Mouse (Mus musculus): Measurements from ENCODE around the gene Ccer2.

The Ccer2 gene

DNA sequence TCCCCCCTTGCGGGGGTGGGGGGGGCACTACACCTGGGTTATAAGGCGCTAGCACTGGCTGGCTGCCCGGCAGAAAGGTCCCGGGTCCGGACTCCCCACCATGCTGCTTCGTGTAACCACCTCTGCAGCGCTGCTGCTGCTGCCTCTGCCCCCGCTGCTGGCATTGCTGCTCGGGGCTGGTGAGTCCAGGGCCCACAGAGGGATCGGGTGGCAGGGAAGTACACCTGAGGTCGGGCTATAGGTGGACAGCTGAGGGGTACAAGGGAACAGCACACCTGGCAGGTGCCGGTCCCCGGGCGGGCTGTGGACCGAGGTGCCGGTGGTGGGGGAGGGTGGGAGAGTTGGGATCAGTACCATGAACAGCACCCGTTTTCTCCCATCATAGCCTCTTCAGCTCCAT is at the start of gene Ccer2:
Ccer2 (plus strand) TSS at position 96 of the 400 bp plus-strand sequence.
- no peak for DNase-seq (ENCODE audit: low spot score)

DNA sequence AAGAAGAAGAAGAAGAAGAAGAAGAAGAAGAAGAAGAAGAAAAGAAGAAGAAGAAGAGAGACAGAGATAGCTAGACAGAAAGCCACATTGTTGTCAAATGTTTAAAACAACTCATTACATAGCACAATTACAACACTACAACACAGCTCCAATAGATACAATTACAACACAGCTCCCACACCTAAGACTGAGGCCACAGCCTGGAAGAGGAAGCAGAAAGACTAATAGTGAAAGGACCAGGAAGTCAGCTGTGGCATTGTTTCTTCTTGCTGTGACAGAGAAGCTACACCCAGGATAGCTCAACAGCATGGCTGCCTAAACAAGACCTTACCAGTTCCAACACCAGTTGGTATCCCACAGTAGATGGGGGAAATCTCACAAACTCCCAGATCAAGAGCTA is 46.5 kb upstream of the Ccer2 start:
- DNase-seq (ENCODE audit: low spot score) = no peak

DNA sequence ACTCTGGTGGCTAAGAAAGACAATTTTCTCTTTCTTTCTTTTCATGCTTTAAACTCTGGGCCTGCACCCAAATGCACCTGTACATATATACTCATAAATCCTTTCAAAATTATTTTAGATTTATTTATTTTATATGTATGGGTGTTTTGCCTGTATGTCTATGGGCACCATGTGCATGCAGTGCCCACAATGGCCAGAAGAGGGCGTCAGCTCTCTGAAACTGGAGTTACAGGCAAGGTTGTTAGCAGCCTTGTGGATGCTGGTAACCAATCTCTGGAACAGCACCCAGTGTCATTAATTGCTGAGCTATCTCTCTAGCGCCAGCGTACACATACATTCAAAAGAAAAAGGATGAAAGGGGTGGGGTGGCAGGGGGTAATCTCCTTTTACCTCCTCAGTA is 45.0 kb upstream of the Ccer2 start:
- no peak for DNase-seq (ENCODE audit: low spot score)

DNA sequence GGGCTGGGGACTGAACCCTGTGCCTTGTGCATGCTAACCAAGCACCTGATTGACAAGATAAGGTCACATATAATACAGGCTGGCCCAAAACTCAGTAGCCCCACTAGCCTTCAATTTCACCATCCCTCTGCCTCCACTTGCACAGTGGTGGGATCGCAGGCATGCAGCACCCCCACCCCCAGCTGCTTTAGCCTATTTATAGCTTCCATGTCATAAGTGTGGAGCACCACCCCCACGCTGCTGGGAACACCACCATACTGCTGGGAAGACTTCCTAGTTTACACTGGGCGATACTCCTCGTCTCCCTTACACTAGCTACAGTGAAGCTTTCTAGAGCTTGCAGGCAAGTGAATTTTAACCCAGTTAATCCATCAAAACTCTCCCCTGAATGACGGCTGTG is 41.3 kb upstream of the Ccer2 start:
- no peak for DNase-seq (ENCODE audit: low spot score)

DNA sequence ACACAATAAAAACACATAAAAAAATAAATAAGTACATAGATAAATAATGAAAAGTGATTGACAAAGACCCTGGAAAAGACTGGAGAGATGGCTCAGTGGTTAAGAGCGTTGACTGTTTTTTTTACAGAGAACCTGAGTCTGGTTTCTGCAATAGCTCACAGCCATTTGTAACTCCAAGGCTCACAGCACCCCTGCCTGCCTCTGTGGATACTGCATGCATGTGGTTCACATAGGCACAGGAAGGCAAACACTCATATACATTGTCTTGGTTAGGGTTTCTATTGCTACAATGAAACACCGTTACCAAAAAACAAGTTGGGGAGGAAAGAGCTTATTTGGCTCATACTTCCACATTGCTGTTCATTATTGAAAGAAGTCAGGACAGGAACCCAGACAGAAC is 40.4 kb upstream of the Ccer2 start:
- no peak for DNase-seq (ENCODE audit: low spot score)

DNA sequence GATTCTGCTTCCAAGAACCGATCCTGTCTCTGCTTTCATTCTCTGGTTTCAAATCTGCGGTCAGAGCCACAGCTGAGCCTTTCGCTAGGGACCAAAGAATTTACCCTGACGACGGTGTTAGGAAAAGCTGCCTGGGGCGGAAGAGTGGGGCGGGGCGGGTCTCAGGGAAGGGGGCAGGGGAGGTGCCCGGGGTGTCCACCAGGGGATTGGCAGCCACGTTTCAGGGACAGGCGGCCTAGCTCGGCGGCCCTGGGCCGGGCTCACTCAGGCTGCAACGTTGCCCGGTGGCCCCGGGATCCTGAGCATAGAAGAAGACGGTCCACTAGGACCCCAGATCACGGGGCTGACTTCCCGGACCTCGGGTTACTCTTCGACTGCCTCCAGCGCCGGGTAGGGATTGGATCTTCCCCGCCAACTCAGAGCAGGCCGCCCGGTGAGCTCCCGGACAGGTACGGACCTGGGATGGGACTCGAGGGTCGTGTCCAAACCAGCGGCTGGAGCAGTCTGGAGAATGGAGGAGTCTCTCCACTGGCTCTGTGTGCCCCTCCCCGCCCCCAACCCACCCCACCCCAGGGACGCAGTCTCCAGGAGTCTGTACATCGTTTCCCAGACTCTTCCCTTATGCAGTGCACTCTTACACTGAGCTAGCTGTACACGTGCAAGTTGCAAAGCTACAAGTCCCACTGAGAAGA is 39.2 kb upstream of the Ccer2 start, which contains the start of gene Fbxo17:
Fbxo17 (plus strand) TSS at position 215 of the 692 bp plus-strand sequence.
- DNase-seq (ENCODE audit: low spot score) = peak; percentile 45

DNA sequence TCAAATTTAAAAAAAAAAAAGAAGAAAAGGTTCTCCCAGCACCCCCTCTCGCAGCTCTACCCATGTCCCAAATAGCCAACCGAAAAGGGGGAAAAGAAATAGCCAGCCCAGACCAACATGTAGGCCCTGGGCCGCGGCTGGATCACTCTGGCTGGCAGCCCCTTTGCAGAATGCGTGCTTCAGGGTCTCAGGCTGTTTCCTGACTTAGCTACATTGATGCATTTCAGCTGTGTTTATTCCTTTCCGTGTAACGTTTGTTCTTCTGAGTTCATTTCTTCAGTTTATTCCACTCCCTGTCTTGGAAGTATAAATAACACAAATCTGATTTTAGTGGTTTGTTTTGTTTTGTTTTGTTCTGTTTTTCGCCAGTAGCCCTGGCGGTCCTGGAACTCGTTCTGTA is 38.2 kb upstream of the Ccer2 start:
- no peak for DNase-seq (ENCODE audit: low spot score)

DNA sequence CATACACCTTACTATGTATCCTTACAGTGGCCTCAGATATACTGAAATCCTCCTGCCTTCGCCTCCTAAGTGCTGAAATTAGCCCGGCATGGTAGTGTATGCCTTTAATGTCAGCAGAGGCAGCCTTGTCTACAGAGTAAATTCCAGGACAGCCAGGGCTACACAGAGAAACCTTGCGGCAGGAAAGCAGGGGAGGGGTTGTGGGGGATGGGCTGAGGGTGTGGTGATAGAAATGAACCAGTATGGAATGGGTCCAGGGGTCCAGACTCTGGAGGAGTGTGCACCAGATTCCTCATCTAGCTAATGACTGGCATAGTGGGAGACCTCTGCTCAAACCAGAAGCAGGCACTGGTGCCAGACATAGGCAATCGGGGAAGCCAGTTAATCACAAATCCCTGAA is 36.8 kb upstream of the Ccer2 start:
- DNase-seq (ENCODE audit: low spot score) = no peak

DNA sequence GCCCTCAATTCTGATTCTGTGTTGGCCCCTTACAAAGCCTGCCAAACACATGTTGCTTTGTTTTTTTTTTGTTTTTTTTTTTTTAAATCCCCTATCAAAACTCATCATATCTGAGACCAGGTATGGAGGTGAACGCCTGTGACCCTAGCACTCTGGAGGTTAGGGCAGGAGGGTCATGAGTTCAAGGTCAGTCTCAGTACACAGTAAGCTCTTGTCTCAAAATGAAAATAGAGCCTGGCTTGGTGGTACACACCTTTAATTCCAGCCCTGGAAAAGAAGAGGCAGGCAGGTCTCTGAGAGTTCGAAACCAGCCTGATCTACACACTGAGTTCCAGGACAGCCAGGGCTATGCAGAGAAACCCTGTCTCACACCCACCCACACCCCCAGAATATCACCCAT is 36.3 kb upstream of the Ccer2 start:
- no peak for DNase-seq (ENCODE audit: low spot score)

DNA sequence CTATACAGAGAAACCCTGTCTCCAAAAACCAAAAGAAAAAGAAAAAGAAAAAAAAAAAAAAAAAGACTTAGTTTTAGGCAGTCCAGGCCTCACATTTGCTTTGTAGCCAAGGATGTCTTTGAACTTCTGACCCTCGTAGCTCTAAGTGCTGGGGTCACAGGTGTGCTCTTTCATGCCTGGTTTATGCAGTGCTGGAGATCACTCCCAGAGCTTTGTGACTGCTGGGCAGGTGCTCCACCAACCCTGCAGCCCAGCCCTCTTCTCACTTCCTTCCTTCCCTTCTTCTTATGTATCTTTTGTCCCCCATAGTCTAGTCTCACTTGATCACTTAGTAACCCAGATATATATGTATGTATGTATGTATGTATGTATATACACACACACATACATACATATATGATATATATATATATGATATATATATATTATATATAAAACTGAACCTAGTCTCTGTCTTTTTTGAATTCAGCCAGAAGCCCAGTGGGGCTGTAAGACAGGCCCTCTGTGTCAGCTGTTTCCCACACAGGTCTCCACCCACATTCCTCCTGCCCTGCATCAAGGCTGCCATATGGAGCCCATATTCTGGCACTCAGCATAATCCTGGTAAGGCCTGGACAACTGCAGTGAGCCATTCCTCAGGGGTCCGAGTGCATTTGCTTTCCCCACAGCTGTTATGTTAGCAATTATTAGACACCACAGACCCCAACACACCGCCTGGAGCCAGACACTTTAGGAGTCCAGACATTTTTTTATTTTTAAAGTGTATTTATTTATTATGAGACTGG is 35.0 kb upstream of the Ccer2 start:
- DNase-seq (ENCODE audit: low spot score) = no peak

DNA sequence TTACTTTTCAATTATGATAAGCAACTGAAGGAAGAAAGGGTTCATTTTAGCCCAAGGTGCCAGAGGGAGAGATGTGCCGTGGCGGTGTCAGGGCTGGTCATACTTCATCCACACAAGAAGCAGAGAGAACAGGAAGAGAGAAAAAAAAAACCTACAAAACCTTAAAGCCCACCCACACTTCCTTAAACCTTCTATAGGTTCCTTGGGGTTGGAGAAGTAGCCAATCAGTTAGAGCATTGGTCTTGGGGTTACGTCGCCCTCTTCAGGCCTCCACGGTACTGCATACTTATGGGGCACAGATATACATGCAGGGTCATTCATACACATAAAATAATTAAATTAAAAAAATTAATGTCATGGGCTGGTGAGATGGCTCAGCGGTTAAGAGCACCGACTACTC is 33.9 kb upstream of the Ccer2 start:
- no peak for DNase-seq (ENCODE audit: low spot score)

DNA sequence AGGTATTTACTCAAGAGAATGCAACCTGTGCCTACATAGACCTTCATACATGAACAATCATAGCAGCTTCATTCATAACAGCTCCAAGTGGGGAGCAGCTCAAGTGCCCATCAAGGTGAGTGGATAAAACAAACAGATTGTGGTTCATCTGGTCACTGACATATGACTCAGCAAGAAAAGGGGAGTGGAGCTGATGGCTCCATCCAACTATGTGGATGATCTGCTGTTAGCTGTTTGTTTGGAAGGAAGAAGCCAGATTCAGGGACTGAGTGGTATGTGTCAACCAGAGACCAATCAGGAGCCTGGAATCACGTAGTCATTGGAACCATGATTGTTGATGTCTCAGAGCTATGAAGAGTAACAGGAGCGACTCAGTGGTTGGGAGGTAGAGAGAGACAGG is 31.4 kb upstream of the Ccer2 start:
- no peak for DNase-seq (ENCODE audit: low spot score)

DNA sequence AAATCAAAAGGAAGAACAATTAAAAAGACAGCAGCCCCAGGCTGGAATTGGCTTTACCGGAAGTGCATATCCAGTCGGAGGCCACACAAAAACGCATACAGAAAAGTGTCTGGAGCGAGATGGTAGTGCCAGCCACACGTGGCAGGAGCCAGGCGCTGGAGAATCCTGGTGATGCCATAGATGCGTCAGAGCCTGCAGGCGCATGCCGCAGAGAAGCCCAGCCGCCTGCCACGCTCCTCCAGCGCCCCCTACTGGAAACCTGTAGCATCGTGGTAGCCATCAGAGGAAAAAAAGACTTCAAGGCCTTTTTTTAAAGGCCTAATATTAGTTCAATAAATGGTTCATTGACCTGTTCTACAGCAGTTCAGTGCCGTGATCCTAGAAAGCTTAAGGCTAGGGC is 29.4 kb upstream of the Ccer2 start:
- peak; percentile 45 for DNase-seq (ENCODE audit: low spot score)

DNA sequence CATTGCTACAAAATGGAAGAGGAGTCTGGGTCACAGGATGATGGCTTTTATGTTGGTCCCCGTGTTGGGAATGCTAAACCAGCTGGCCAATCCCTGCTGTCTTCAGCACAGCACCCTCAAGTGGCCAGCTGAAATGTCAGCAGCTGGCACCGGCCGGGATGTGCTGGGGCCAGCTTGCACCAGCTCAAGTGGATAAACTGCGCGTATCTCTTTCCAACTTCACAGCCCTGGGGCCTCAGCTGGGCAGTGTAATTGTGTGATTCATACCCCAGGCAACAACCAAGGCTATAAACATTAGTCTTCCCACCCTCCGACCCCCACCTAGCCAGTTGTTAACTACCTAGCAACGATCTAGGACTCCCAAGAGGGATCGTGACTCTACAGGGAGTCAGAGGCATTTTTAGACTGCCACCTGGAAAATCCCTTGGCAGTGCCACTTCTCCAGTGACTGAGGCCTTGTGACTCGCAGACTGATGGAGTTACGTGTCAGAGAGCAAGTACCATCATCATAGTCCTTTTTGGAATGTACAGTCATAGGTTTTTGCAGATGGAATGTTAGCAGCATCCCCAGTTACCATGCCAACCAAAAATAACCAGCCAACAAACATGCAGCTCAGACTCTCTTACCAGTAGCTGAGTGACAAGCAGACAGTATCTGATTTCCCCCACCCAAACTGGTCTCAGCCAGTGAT is 28.2 kb upstream of the Ccer2 start:
- DNase-seq (ENCODE audit: low spot score) = no peak

DNA sequence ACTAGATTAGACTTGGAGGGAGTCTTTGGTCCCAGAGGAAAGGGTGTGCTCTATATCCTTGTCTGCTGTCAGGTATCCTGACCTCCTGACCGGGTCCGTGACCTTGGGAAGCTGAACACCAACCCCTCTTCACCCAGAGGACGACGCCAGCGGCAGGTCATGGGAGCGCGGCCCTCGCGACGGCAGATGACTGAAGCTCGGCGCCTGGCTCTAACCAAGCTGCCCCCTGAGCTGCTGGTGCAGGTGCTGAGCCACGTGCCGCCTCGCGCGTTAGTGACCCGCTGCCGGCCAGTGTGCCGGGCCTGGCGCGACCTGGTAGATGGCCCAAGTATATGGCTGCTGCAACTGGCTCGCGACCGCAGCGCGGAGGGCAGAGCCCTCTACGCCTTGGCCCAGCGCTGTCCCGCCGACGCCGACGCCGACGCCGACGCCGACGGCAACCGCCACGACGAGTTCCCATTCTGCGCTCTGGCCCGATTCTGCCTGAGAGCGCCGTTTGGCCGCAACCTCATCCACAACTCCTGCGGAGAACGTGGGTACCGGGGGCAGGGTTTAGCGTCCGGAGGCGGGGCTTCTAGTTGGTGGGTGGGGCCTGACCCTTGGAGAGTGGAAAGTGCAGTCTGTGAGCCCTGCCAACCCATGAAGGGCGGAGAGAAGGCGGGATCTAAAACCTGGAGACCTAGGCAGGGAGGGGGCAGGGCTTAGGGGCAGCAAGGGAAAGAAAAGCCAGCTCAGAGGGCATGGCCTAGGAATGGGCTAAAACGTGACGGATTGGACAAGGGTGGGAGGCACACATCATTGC is 23.4 kb upstream of the Ccer2 start:
- peak; percentile 31 for DNase-seq (ENCODE audit: low spot score)

DNA sequence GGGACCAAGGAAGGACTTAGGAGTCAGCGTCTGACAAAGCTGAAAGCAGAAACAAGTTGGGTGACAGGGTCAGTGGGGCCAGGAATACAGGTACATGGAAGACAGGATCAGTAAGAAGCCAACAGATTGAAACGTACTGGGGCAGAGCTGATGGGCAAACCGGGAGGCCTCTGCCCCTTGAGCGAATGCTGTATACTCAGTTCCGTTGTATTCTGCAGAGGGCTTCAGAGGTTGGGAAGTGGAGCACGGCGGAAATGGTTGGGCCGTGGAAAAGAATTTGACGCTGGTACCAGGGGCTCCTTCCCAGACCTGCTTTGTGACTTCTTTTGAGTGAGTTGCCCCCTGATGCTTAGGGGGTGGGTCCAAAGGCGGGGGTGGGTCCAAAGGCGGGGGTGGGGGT is 22.8 kb upstream of the Ccer2 start:
- DNase-seq (ENCODE audit: low spot score) = no peak

DNA sequence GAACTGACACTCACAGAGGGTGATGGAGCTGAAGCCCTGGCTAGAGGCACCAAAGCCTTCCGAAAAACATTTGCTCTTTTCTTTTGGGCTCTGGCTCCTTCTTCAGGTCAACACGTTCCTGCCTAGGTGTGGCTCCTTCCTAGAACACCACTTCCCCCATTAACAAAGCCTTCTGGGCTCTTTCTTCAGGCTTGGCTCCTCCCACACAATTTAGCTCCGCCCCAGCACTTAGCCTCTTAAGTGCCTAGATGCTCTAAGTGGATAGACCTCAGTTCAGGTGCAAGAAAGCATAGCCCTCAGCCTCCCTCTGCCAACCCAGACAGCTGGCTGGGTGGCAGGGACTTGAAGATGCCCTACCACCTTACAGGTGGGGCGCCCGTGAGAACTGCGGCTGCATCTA is 20.3 kb upstream of the Ccer2 start:
- no peak for DNase-seq (ENCODE audit: low spot score)

DNA sequence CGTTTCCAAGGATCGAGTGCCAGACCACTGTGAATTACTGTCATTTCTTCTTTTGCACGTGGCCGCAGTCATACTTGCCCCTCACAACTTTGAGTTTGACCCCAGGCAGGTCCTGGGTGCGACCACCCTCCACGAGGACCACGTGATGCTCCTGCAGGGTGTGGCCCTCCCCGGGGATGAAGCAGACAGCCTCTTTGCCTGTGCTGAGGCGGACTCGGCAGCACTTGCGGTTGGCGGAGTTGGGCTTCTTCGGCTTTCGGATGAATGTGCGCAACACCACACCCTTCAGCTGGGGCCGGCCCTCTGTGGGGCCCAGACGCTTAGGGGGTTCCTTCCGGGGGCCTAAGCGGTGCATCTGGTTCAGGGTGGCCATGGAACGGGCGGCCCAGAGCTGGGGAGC is 16.1 kb upstream of the Ccer2 start:
- no peak for DNase-seq (ENCODE audit: low spot score)

DNA sequence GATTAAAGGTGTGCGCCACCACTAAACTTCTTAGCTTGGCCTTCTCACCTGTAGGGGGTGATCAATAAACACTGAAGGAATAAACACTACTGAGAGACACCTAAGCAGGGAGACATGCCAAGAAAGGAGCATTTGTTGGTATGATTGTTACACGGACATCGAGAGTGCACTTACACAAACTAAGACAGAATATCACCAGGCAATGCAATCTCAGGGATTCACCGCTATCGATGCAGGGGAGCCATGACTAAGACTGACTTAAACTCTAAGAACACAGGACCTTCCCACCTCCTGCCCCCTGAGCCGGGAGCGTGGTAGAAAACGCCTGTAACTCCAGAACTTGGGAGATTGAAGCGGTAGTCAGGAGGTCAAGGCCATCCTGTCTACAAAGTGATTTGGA is 15.0 kb upstream of the Ccer2 start:
- DNase-seq (ENCODE audit: low spot score) = no peak

DNA sequence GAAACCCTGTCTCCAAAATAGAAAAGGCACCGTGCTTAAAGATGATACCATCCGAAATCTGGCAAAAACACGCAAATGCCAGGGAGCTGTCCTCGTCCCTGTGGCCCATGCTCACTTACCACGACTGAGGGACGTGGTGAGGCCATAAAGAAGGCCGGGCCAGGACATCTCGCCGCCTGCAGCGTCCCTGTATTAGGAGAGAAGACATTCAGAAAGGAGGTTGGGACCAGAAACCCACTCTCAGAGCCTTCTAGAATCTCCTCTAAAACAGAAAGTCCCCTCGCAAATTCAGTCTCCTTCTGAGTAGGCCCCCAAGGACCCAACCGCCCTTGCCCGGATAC is 14.6 kb upstream of the Ccer2 start:
- no peak for DNase-seq (ENCODE audit: low spot score)

DNA sequence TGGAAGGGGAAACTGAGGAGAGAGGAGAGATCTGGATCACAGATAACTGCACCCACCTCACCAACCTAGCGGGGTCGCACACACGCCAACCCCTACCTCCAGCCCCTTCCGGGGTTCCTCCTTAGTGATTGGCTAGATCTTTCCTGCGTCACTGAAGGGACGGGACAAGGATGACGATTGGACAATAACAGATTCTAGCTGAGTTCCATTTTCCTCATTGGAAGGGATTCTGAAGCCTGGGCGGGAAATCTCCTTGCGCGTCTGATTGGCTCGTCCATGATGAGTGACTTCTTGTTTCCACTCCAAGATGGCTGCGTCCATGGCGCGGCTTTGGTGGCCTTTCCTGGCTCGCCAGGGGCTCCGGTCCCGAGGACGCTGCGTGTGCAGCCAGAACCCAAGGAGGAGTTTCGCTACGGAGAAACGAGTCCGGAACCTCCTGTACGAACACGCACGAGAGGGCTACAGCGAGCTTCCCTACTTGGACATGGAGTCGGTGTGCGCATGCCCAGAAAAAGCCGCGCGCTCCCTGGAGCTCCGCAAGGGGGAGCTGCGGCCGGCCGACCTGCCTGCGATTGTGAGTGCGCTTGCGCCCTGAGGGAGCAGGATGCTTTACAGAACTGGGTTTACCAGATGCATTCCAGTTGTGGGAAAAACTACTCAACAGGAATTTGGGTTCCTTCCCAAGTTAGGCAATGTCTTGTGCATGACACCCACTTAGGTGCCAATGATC is 14.1 kb upstream of the Ccer2 start, which contains the start of the genes Mrps12 and Sars2:
Mrps12 (minus strand) TSS at position 112 of the 730 bp plus-strand sequence.
Sars2 (plus strand) TSS at position 284 of the 730 bp plus-strand sequence.
- peak; percentile 93 for DNase-seq (ENCODE audit: low spot score)

DNA sequence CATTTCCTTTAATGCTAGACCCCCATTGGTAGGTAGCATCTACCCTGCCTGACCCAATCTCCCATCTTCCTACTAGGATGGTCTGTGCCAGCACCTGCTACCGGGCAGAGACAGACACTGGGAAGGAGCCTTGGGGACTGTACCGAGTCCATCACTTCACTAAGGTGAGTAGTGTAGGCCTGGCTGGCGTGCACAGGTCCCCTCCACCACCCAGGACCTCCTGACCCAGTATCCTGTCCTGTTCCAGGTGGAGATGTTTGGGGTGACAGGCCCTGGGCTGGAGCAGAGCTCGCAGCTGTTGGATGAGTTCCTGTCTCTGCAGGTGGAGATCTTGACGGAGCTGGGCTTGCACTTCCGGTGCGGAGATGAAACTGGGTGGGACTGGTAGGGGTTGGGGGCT is 6.0 kb upstream of the Ccer2 start:
- no peak for DNase-seq (ENCODE audit: low spot score)

Data from ovary, adult 18-20 months (tissue).